23 mouse cellular contexts compared by ENCODE assay signal in genomic region chr4:142326511-142326910, GRCm38 (mm10).
"Had no signal": no experiment of that assay in that cellular context is flagged by ENCODE, and none has a peak within 500 bp of the region (broad histone marks: within the 10 kb centered on the region; RNA-seq: fewer than 3 reads in every experiment).

No protein-coding gene starts in this region.

- H3K4me1 ChIP-seq: heart, embryonic 13.5 days; heart, embryonic 15.5 days; liver, embryonic 12.5 days had no signal

- H3K4me2 ChIP-seq: heart, embryonic 11.5 days; heart, embryonic 13.5 days; heart, embryonic 15.5 days; hindbrain, embryonic 14.5 days; kidney, embryonic 15.5 days; limb, embryonic 13.5 days; liver, embryonic 12.5 days had no signal

- H3K9me3 ChIP-seq: heart, embryonic 15.5 days; kidney, embryonic 15.5 days had no signal

- H3K36me3 ChIP-seq: heart, embryonic 13.5 days; heart, embryonic 15.5 days; kidney, embryonic 15.5 days; limb, embryonic 13.5 days; liver, embryonic 12.5 days had no signal

- H3K9ac ChIP-seq: heart, embryonic 13.5 days; heart, embryonic 15.5 days; hindbrain, embryonic 14.5 days; kidney, embryonic 15.5 days; limb, embryonic 13.5 days; liver, embryonic 12.5 days; liver, embryonic 14.5 days had no signal

- ATAC-seq: hindbrain, embryonic 16.5 days; inflammation-experienced regulatory T-cells, adult 6 months; intestine, embryonic 16.5 days; liver, embryonic 12.5 days had no signal

- H3K4me3 ChIP-seq: heart, adult 2 months; heart, embryonic 13.5 days; heart, embryonic 15.5 days; kidney, embryonic 15.5 days; layer of hippocampus, adult 2 months; left cerebral cortex, adult 2 months; limb, embryonic 13.5 days; liver, embryonic 12.5 days had no signal

- H3K27me3 ChIP-seq: heart, embryonic 15.5 days; kidney, embryonic 15.5 days; limb, embryonic 13.5 days; liver, embryonic 12.5 days had no signal

- H3K27ac ChIP-seq: heart, adult 2 months; heart, embryonic 13.5 days; heart, embryonic 15.5 days; hindbrain, embryonic 14.5 days; layer of hippocampus, adult 2 months; left cerebral cortex, adult 2 months; limb, embryonic 13.5 days; liver, embryonic 12.5 days; liver, embryonic 14.5 days had no signal

- DNase-seq: gastrocnemius, postnatal 14 days; gastrocnemius, postnatal 36 days; heart, adult 11 months; heart, adult 2 months; heart, postnatal 14 days; heart, postnatal 36 days; kidney, adult 18-20 months; kidney, adult 8-10 months; kidney, postnatal 10 days; kidney, postnatal 25 days had no signal
